Mouse (Mus musculus): ENCODE measurements at regions not wholly inside any gene's neighbourhood (a gene's known extent, or its start where the extent isn't known, plus 50 kb on each side); places are given as distances from the start of the nearest gene placed in this dataset.
"Not testable (repeated sequence)": the region's sequence is repeated elsewhere in the genome, so short reads cannot be mapped to it uniquely, and the experiment has no call there.

DNA sequence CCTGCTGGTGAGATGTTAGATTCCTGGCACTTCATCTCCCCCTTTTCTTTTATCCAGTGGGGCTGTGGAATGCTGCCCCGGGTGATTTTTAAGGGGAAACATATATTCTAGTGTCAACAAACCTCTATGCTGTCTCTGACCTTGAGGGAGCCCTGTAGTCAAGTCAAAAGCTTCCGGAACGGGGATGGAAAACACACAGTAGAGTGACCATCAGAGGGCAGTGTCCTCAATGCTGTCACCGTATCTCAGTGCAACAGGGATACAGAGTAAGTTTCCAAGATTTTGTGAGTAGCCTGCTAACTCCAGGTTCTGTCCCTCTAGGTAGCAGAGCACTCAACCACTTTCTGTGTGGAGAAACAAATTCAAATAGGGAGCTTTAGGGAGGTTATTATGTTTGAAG, 555.7 kb upstream of the BB014433 start:
- no peak for DNase-seq (ENCODE audit: low spot score)
- Histone ChIP-seq H3K9ac (ENCODE audit: low read length) (no peak overlapping the region), H3K27me3 (replicated peaks; ENCODE audit: control insufficient read depth, insufficient read depth, low read length) (no peaks in the 10 kb centered on the region), H3K4me2 (ENCODE audit: low read length) (no peak overlapping the region), H3K4me1 (ENCODE audit: control insufficient read depth, insufficient read depth, low read length) (no peaks in the 10 kb centered on the region), H3K9me3 (replicated peaks; ENCODE audit: control insufficient read depth, low read length) (no peaks in the 10 kb centered on the region), H3K27ac (ENCODE audit: low read depth, low read length) (no peak overlapping the region), H3K4me3 (ENCODE audit: low read depth, low read length) (no peak overlapping the region), H3K36me3 (ENCODE audit: control insufficient read depth, insufficient read depth, low read length) (no peaks in the 10 kb centered on the region)
- ATAC-seq, result no peak
- 83% methylated on average over 4 of the region's 4 CpGs for WGBS

DNA sequence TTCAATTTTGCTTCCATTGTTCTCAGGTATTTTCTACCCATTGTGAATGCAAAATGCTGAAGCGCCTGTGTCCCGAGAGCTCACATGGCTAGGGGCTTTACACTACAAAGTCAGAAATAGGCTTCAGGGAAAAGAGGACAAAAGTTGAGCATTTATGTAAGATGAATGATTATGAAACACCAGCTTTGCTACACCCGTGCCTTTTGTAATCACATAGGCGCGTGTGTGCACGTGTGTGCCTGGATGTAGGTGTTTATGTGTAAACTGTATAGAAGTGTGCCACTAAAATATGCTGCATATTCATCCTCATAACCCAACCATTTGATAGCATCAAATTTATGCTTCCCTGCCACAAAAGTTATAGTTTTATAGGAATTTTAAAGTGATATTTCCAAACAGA, 547.2 kb upstream of the BB014433 start:
- H3K4me2 ChIP-seq (ENCODE audit: low read length), result no peak overlapping the region
- H3K4me1 ChIP-seq (ENCODE audit: control insufficient read depth, insufficient read depth, low read length), result no peaks in the 10 kb centered on the region; the same call in 1 of the 2 replicates
- H3K9me3 ChIP-seq (replicated peaks; ENCODE audit: control insufficient read depth, low read length), result no peaks in the 10 kb centered on the region
- H3K4me3 ChIP-seq (ENCODE audit: low read depth, low read length), result no peak overlapping the region
- no peak overlapping the region for H3K27ac ChIP-seq (ENCODE audit: low read depth, low read length)
- no peak for ATAC-seq
- no peak overlapping the region for H3K9ac ChIP-seq (ENCODE audit: low read length)
- no peaks in the 10 kb centered on the region for H3K36me3 ChIP-seq (ENCODE audit: control insufficient read depth, insufficient read depth, low read length)
- WGBS, result 76% methylated on average over 6 of the region's 6 CpGs
- H3K27me3 ChIP-seq (replicated peaks; ENCODE audit: control insufficient read depth, insufficient read depth, low read length), result no peaks in the 10 kb centered on the region
- DNase-seq (ENCODE audit: low spot score), result no peak

DNA sequence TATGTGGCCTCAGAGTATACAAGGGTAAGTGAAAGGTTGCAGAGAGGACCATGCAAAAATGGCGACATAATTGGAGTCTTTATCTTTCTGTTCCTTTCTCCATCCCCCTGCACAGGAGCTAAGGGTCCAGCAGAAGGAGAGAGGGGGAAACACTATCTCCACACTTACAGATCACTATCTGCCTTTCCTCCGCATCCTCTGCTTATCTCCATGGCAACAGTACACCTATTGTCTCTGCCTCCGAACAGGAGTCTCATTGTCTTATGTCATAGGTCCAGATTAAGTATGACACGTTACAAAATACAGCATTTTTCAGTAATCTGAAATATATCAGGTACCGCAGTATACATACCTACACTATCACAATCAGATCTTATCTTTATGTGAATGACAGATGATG, 537.9 kb upstream of the BB014433 start:
- Histone ChIP-seq H3K4me1 (ENCODE audit: control insufficient read depth, insufficient read depth, low read length) (no peaks in the 10 kb centered on the region), H3K4me2 (ENCODE audit: low read length) (no peak overlapping the region), H3K27me3 (replicated peaks; ENCODE audit: control insufficient read depth, insufficient read depth, low read length) (no peaks in the 10 kb centered on the region), H3K36me3 (ENCODE audit: control insufficient read depth, insufficient read depth, low read length) (no peaks in the 10 kb centered on the region), H3K27ac (ENCODE audit: low read depth, low read length) (no peak overlapping the region), H3K9ac (ENCODE audit: low read length) (no peak overlapping the region), H3K9me3 (replicated peaks; ENCODE audit: control insufficient read depth, low read length) (no peaks in the 10 kb centered on the region), H3K4me3 (ENCODE audit: low read depth, low read length) (no peak overlapping the region)
- peak; percentile 31 for DNase-seq (ENCODE audit: low spot score)
- 45% methylated on average over 5 of the region's 5 CpGs for WGBS
- ATAC-seq, result no peak

DNA sequence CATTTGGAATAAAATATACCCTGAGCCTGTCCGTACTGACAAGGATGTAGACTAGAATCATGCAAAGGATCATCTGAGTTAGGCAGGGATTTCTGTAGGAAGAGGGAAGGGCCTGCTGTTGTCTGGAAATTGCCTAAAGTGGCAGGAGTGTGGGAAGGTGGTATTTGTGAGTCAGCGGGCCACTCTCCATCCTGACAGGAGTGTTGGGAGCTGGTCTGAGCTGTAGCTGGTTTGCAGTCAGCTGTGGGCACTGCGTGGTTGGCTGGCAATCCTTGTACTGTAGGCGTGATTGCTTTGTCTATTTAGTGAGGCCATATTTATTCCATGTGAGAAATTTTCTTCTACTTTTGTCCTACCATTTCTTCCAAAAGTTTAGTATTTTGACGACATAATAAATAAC, 524.2 kb upstream of the BB014433 start:
- H3K36me3 ChIP-seq (ENCODE audit: control insufficient read depth, insufficient read depth, low read length), result no peaks in the 10 kb centered on the region

DNA sequence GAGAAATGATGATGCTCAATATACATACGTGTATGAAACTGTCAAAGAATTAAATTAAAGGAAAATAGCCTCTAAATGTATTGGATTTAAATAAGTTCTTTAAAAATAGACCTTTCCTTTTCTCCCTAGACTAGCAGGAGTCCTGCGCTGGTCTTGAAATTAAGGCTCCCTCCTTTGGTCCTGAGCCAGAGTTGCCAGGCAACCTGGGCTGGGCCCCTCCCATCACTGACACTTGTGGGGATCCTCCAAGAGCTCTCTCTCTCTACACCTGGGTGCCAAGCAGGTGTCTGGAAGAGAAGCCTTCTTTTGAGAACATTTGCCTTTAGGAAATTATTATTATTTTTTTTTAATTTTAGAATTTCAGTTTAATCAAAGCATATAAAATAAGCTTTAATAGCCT, 521.9 kb upstream of the BB014433 start:
- Histone ChIP-seq H3K4me1 (ENCODE audit: control insufficient read depth, insufficient read depth, low read length) (no peaks in the 10 kb centered on the region), H3K27me3 (replicated peaks; ENCODE audit: control insufficient read depth, insufficient read depth, low read length) (no peaks in the 10 kb centered on the region), H3K9ac (ENCODE audit: low read length) (no peak overlapping the region), H3K4me3 (ENCODE audit: low read depth, low read length) (no peak overlapping the region), H3K9me3 (replicated peaks; ENCODE audit: control insufficient read depth, low read length) (no peaks in the 10 kb centered on the region), H3K36me3 (ENCODE audit: control insufficient read depth, insufficient read depth, low read length) (no peaks in the 10 kb centered on the region), H3K4me2 (ENCODE audit: low read length) (no peak overlapping the region), H3K27ac (ENCODE audit: low read depth, low read length) (no peak overlapping the region)
- ATAC-seq (no peak), DNase-seq (ENCODE audit: low spot score) (no peak)
- WGBS, result 44% methylated on average over 2 of the region's 2 CpGs

More for the DNA sequence above, 524.2 kb upstream of the BB014433 start:
- DNase-seq (ENCODE audit: low spot score) (no peak), ATAC-seq (no peak)
- Histone ChIP-seq H3K4me2 (ENCODE audit: low read length) (no peak overlapping the region), H3K4me1 (ENCODE audit: control insufficient read depth, insufficient read depth, low read length) (no peaks in the 10 kb centered on the region), H3K9me3 (replicated peaks; ENCODE audit: control insufficient read depth, low read length) (no peaks in the 10 kb centered on the region), H3K27me3 (replicated peaks; ENCODE audit: control insufficient read depth, insufficient read depth, low read length) (no peaks in the 10 kb centered on the region), H3K9ac (ENCODE audit: low read length) (no peak overlapping the region), H3K4me3 (ENCODE audit: low read depth, low read length) (no peak overlapping the region), H3K27ac (ENCODE audit: low read depth, low read length) (no peak overlapping the region)
- 89% methylated on average over 5 of the region's 5 CpGs for whole genome bisulfite sequencing

DNA sequence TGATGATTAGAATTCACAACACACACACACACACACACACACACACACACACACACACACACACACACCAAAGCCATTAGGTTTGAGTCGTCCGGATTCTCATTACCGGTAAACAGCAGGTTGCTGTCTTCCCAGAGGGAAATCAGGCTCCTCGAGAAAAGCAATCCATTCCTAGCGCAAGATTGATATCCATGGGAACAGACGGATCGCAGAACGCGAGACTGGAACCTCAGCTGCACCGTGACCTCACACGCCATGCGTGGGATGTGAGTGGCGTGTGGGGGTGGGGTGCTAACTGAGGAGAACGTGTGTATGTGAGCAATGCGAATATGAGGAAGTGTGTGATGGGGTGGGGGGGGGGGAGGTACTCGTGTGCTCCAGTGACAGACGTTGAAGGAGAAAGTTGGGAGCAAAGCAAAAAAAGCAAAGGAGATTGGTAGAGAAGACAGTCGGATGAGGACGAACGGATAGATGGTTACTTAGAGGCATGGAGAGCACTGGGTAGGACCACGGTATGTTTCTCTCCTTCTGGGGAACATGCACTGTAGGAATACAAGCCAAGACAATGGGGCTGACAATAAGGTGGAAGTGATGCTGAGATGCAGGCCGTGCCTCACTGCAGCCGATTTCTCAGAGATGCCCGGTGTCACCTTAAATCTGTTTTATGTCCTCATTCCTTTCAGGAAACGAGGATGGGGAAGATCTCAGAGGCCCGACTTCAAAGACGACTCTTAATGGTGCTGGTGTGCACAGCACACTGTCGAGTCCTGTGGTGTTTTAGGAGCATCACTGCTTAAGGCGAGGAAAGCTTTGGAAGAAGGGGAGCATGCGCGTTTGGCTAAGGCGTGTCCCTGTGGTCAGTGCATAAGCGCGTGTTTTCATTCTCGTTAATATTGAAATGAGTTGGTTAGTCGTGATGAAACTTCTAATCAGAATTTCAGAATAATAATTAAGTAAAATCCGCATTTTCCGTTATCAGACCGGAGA, 516.7 kb upstream of the BB014433 start:
- DNase-seq (ENCODE audit: low spot score), result peak; percentile 29
- ATAC-seq, result no peak
- Histone ChIP-seq H3K4me2 (ENCODE audit: low read length) (no peak overlapping the region), H3K27ac (ENCODE audit: low read depth, low read length) (no peak overlapping the region), H3K36me3 (ENCODE audit: control insufficient read depth, insufficient read depth, low read length) (no peaks in the 10 kb centered on the region), H3K4me3 (ENCODE audit: low read depth, low read length) (no peak overlapping the region), H3K4me1 (ENCODE audit: control insufficient read depth, insufficient read depth, low read length) (no peaks in the 10 kb centered on the region), H3K9ac (ENCODE audit: low read length) (no peak overlapping the region), H3K27me3 (replicated peaks; ENCODE audit: control insufficient read depth, insufficient read depth, low read length) (no peaks in the 10 kb centered on the region), H3K9me3 (replicated peaks; ENCODE audit: control insufficient read depth, low read length) (no peaks in the 10 kb centered on the region)
- 86% methylated on average over 39 of the region's 39 CpGs for WGBS

DNA sequence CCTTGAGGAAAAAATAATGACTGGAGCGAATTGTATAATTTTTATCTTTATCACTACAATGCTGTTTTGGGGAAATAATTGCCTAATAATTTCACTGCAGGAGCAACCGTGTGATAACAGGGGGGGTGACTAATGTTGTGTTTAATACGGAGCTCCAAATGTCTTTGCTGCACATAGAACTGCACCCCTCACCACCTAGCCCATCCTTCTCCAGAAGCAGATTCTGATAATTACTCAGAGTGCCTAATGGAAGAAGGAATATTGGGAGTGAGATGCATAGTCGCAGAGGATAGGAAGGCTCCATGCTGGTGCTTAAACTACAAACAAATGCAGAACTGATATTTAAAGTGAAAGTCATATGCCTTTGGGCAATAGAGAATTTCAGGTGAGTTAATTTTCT, 486.1 kb upstream of the BB014433 start:
- peak; percentile 11 for DNase-seq (ENCODE audit: low spot score)
- H3K4me1 ChIP-seq (ENCODE audit: control insufficient read depth, insufficient read depth, low read length), result no peaks in the 10 kb centered on the region
- H3K36me3 ChIP-seq (ENCODE audit: control insufficient read depth, insufficient read depth, low read length), result no peaks in the 10 kb centered on the region
- H3K27ac ChIP-seq (ENCODE audit: low read depth, low read length), result no peak overlapping the region
- 84% methylated on average over 4 of the region's 4 CpGs for WGBS
- no peak for ATAC-seq
- no peak overlapping the region for H3K4me2 ChIP-seq (ENCODE audit: low read length)
- H3K27me3 ChIP-seq (replicated peaks; ENCODE audit: control insufficient read depth, insufficient read depth, low read length), result no peaks in the 10 kb centered on the region
- no peaks in the 10 kb centered on the region for H3K9me3 ChIP-seq (replicated peaks; ENCODE audit: control insufficient read depth, low read length)
- no peak overlapping the region for H3K4me3 ChIP-seq (ENCODE audit: low read depth, low read length)
- no peak overlapping the region for H3K9ac ChIP-seq (ENCODE audit: low read length)

DNA sequence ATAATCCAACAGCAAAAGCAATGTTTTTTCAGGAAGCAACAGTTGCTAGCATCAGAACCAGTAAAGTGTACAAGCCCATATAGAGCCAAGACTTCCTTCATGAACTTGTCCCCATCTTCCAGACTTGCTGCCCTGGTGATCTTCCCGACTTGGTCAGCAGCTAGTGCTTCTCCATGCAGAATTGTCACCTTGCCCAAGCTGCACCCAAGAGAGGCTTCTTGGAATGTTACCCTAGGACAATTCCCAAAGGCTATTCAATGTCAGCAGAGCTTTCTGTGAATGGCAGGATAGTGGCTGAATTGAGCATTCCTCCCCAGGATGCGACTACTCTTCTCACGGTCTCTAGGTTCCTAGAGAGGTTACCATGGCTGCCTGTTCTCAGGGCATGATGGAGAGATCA, 479.6 kb upstream of the BB014433 start:
- Histone ChIP-seq H3K4me3 (ENCODE audit: low read depth, low read length) (no peak overlapping the region), H3K4me2 (ENCODE audit: low read length) (no peak overlapping the region), H3K27me3 (replicated peaks; ENCODE audit: control insufficient read depth, insufficient read depth, low read length) (no peaks in the 10 kb centered on the region), H3K36me3 (ENCODE audit: control insufficient read depth, insufficient read depth, low read length) (no peaks in the 10 kb centered on the region), H3K9me3 (replicated peaks; ENCODE audit: control insufficient read depth, low read length) (no peaks in the 10 kb centered on the region), H3K4me1 (ENCODE audit: control insufficient read depth, insufficient read depth, low read length) (no peaks in the 10 kb centered on the region), H3K9ac (ENCODE audit: low read length) (no peak overlapping the region), H3K27ac (ENCODE audit: low read depth, low read length) (no peak overlapping the region)
- ATAC-seq (no peak), DNase-seq (ENCODE audit: low spot score) (no peak)
- 78% methylated on average over 3 of the region's 3 CpGs for WGBS

DNA sequence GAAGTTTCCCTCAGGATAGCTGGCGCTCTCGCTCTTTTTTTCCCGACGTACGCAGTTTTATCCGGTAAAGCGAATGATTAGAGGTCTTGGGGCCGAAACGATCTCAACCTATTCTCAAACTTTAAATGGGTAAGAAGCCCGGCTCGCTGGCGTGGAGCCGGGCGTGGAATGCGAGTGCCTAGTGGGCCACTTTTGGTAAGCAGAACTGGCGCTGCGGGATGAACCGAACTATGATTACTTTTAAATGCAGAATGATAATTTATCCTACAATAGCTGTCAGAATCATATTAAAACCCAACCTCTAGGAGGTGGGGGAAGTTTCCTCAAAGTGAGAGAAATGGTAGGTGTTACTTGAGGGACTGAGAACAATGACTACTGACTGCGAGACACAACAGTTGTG, 474.0 kb upstream of the BB014433 start:
- H3K9ac ChIP-seq (ENCODE audit: low read length); H3K4me3 ChIP-seq (ENCODE audit: low read depth, low read length); H3K9me3 ChIP-seq (replicated peaks; ENCODE audit: control insufficient read depth, low read length); H3K4me1 ChIP-seq (ENCODE audit: control insufficient read depth, insufficient read depth, low read length); H3K27ac ChIP-seq (ENCODE audit: low read depth, low read length); H3K4me2 ChIP-seq (ENCODE audit: low read length); ATAC-seq; H3K27me3 ChIP-seq (replicated peaks; ENCODE audit: control insufficient read depth, insufficient read depth, low read length); DNase-seq (ENCODE audit: low spot score); H3K36me3 ChIP-seq (ENCODE audit: control insufficient read depth, insufficient read depth, low read length): not testable (repeated sequence)
- WGBS, result 77% methylated on average over 17 of the region's 19 CpGs

Data from forebrain, embryonic 14.5 days (tissue).